Mouse (Mus musculus) midbrain, embryonic 15.5 days (tissue): ENCODE results near the gene Rpusd2. TPM values are rescaled to one million over a fixed set of nuclear protein-coding genes. Genes with fewer than 3 reads are reported as not detected.

Experiments
- ATAC-seq: fragments of 200-750 bp; cut with Nextera tagmentation; replicated peaks from 2 replicates; pipeline ENCODE4 v1.8.0; 2017; ENCODE audit warnings: moderate TSS enrichment
- H3K27ac ChIP-seq: fragments of 300-500 bp; sonication (generic); 2 replicates; pipeline ENCODE4 v1.5.1; 2015; ENCODE audit warnings: mild to moderate bottlenecking, inconsistent platforms
- H3K27me3 ChIP-seq: fragments of 300-500 bp; sonication (generic); replicated peaks from 2 replicates; pipeline ENCODE4 v1.6.1; 2015; ENCODE audit warnings: inconsistent platforms
- H3K36me3 ChIP-seq: fragments of 300-500 bp; sonication (generic); replicated peaks from 2 replicates; pipeline ENCODE4 v1.6.1; 2015; ENCODE audit warnings: inconsistent platforms
- H3K4me1 ChIP-seq: fragments of 300-500 bp; sonication (generic); 2 replicates; pipeline ENCODE4 v1.6.1; 2015; ENCODE audit warnings: inconsistent platforms
- H3K4me2 ChIP-seq: fragments of 300-500 bp; sonication (generic); 2 replicates; pipeline ENCODE4 v1.6.1; 2015; ENCODE audit warnings: inconsistent platforms, mild to moderate bottlenecking, moderate library complexity
- H3K4me3 ChIP-seq: fragments of 300-500 bp; sonication (generic); 2 replicates; pipeline ENCODE4 v1.5.1; 2015; ENCODE audit warnings: mild to moderate bottlenecking, inconsistent platforms
- H3K9ac ChIP-seq: fragments of 300-500 bp; sonication (generic); 2 replicates; pipeline ENCODE4 v1.6.1; 2015; ENCODE audit warnings: mild to moderate bottlenecking, inconsistent platforms
- H3K9me3 ChIP-seq: fragments of 300-500 bp; sonication (generic); 2 replicates; pipeline ENCODE4 v1.6.1; 2016; ENCODE audit warnings: inconsistent platforms
- WGBS: fragments of 180-500 bp; shearing (Covaris S2); methylation state at CpG from one replicate; pipeline ENCODE4 v1.1.7; 2015; ENCODE audit warnings: mixed read lengths; 5-methylcytosine and 5-hydroxymethylcytosine counted together
- polyA plus RNA-seq: library from polyadenylated mRNA; unstranded; fragments of >200 nt; fragmentation: Nextera tagmentation; extraction: Ambion mirVana; gene quantifications from 2 replicates; pipeline ENCODE4 v1.2.1, GENCODE M21; 2015

The Rpusd2 gene
- polyA plus RNA-seq, 1 experiment from 2014 or later, result 4.6 TPM

- WGBS, result 92% methylated on average over 3 of the region's 3 CpGs
- H3K9me3 ChIP-seq, result no peaks in the 10 kb centered on the region
- no peak for ATAC-seq
Observed at GRCm38 (mm10) chr2:119017647-119018046, 16.9 kb upstream of the Rpusd2 start.

GRCm38 (mm10) chr2:119018391-119019122 lies 16.0 kb upstream of the Rpusd2 start:
- no peaks in the 10 kb centered on the region for H3K9me3 ChIP-seq
- no peak overlapping the region for H3K4me3 ChIP-seq
- H3K27ac ChIP-seq, result peak overlapping the region; percentile 70
- H3K36me3 ChIP-seq, result peaks cover 25% of the 10 kb centered on the region
- WGBS, result 57% methylated on average over 22 of the region's 22 CpGs
- no peaks in the 10 kb centered on the region for H3K27me3 ChIP-seq
- H3K4me2 ChIP-seq, result peak overlapping the region; percentile 18; the same call in 1 of the 2 replicates
- no peak overlapping the region for H3K9ac ChIP-seq
- ATAC-seq, result peak; percentile 76
- peaks cover 11% of the 10 kb centered on the region for H3K4me1 ChIP-seq

More at GRCm38 (mm10) chr2:119017647-119018046, 16.9 kb upstream of the Rpusd2 start:
- no peak overlapping the region for H3K4me2 ChIP-seq
- H3K4me3 ChIP-seq, result no peak overlapping the region
- peaks cover 11% of the 10 kb centered on the region for H3K4me1 ChIP-seq
- H3K27me3 ChIP-seq, result no peaks in the 10 kb centered on the region
- H3K36me3 ChIP-seq, result peaks cover 22% of the 10 kb centered on the region
- no peak overlapping the region for H3K9ac ChIP-seq
- H3K27ac ChIP-seq, result no peak overlapping the region

- no peak overlapping the region for H3K9ac ChIP-seq
- ATAC-seq, result peak; percentile 80
- peaks cover 25% of the 10 kb centered on the region for H3K36me3 ChIP-seq
- peak overlapping the region; percentile 18; the same call in 1 of the 2 replicates for H3K4me2 ChIP-seq
- no peak overlapping the region for H3K4me3 ChIP-seq
- H3K27me3 ChIP-seq, result no peaks in the 10 kb centered on the region
- H3K4me1 ChIP-seq, result peaks cover 11% of the 10 kb centered on the region
- WGBS, result 7% methylated on average over 5 of the region's 5 CpGs
- H3K9me3 ChIP-seq, result no peaks in the 10 kb centered on the region
- H3K27ac ChIP-seq, result peak overlapping the region; percentile 70
Observed at GRCm38 (mm10) chr2:119019131-119019530, 15.5 kb upstream of the Rpusd2 start.

- Histone ChIP-seq H3K9ac (no peak overlapping the region), H3K4me3 (no peak overlapping the region), H3K27me3 (no peaks in the 10 kb centered on the region), H3K4me2 (no peak overlapping the region), H3K4me1 (peaks cover 11% of the 10 kb centered on the region), H3K36me3 (peaks cover 25% of the 10 kb centered on the region), H3K9me3 (no peaks in the 10 kb centered on the region), H3K27ac (peak overlapping the region; percentile 70; the same call in 1 of the 2 replicates)
- WGBS, result 53% methylated on average over 4 of the region's 4 CpGs
- 0 out of 2 replicates have a peak, but pooled peaks have one; percentile 11 for ATAC-seq
Observed at GRCm38 (mm10) chr2:119019538-119019937, 15.1 kb upstream of the Rpusd2 start.

- peaks cover 20% of the 10 kb centered on the region for H3K36me3 ChIP-seq
- H3K9ac ChIP-seq, result no peak overlapping the region
- no peaks in the 10 kb centered on the region for H3K27me3 ChIP-seq
- H3K4me2 ChIP-seq, result no peak overlapping the region
- no peaks in the 10 kb centered on the region for H3K9me3 ChIP-seq
- H3K4me1 ChIP-seq, result peaks cover 18% of the 10 kb centered on the region
- no peak for ATAC-seq
- H3K4me3 ChIP-seq, result no peak overlapping the region
- WGBS, result 92% methylated on average over 6 of the region's 6 CpGs
- H3K27ac ChIP-seq, result no peak overlapping the region
Observed at GRCm38 (mm10) chr2:119023154-119023660, 11.4 kb upstream of the Rpusd2 start.

GRCm38 (mm10) chr2:119024536-119025238 lies 9.9 kb upstream of the Rpusd2 start:
- Histone ChIP-seq H3K4me2 (no peak overlapping the region), H3K9me3 (no peaks in the 10 kb centered on the region), H3K36me3 (peaks cover 20% of the 10 kb centered on the region), H3K4me1 (peaks cover 16% of the 10 kb centered on the region), H3K27ac (no peak overlapping the region), H3K4me3 (no peak overlapping the region), H3K27me3 (no peaks in the 10 kb centered on the region), H3K9ac (no peak overlapping the region)
- ATAC-seq, result no peak
- WGBS, result 75% methylated on average over 9 of the region's 9 CpGs

- Histone ChIP-seq H3K27me3 (no peaks in the 10 kb centered on the region), H3K4me1 (peaks cover 16% of the 10 kb centered on the region), H3K4me2 (no peak overlapping the region), H3K9ac (no peak overlapping the region), H3K4me3 (no peak overlapping the region), H3K27ac (no peak overlapping the region), H3K36me3 (peaks cover 20% of the 10 kb centered on the region), H3K9me3 (no peaks in the 10 kb centered on the region)
- 71% methylated on average over 4 of the region's 4 CpGs for WGBS
- ATAC-seq, result no peak
Observed at GRCm38 (mm10) chr2:119025239-119025616, 9.4 kb upstream of the Rpusd2 start.

- H3K27ac ChIP-seq, result no peak overlapping the region
Observed at GRCm38 (mm10) chr2:119026951-119027350, 7.6 kb upstream of the Rpusd2 start.

GRCm38 (mm10) chr2:119028941-119029551 lies 5.5 kb upstream of the Rpusd2 start, which contains the start of gene Ccdc32:
Ccdc32 (minus strand) TSS chr2:119029393.
- H3K27ac ChIP-seq, result no peak within 1 kb of the TSS
- ATAC-seq, result peak; percentile 98
- H3K9ac ChIP-seq, result peak within 1 kb of the TSS; percentile 61
- H3K4me2 ChIP-seq, result peak within 1 kb of the TSS; percentile 88
- no peaks in the 10 kb centered on the region for H3K36me3 ChIP-seq
- H3K27me3 ChIP-seq, result no peaks in the 10 kb centered on the region
- WGBS, result under 1% methylated on average over 28 of the region's 28 CpGs
- peak within 1 kb of the TSS; percentile 64 for H3K4me3 ChIP-seq
- no peaks in the 10 kb centered on the region for H3K9me3 ChIP-seq
- peaks cover 16% of the 10 kb centered on the region for H3K4me1 ChIP-seq

More at GRCm38 (mm10) chr2:119026951-119027350, 7.6 kb upstream of the Rpusd2 start:
- no peak overlapping the region for H3K4me2 ChIP-seq
- no peak overlapping the region for H3K9ac ChIP-seq
- H3K27me3 ChIP-seq, result no peaks in the 10 kb centered on the region
- H3K9me3 ChIP-seq, result no peaks in the 10 kb centered on the region
- no peak overlapping the region for H3K4me3 ChIP-seq
- H3K4me1 ChIP-seq, result peaks cover 16% of the 10 kb centered on the region
- 93% methylated on average over 4 of the region's 4 CpGs for WGBS
- ATAC-seq, result no peak
- peaks cover 8% of the 10 kb centered on the region; the same call in 1 of the 2 replicates for H3K36me3 ChIP-seq

- 76% methylated on average over 4 of the region's 4 CpGs for WGBS
- Histone ChIP-seq H3K4me2 (no peak overlapping the region), H3K4me1 (peaks cover 34% of the 10 kb centered on the region), H3K27me3 (no peaks in the 10 kb centered on the region), H3K9ac (no peak overlapping the region), H3K9me3 (no peaks in the 10 kb centered on the region), H3K36me3 (peaks cover 3% of the 10 kb centered on the region; the same call in 1 of the 2 replicates), H3K4me3 (no peak overlapping the region), H3K27ac (no peak overlapping the region)
- ATAC-seq, result no peak
Observed at GRCm38 (mm10) chr2:119032191-119032590, 2.4 kb upstream of the Rpusd2 start.

GRCm38 (mm10) chr2:119035397-119035745 lies 781 bp downstream of the Rpusd2 start:
- Histone ChIP-seq H3K9me3 (no peaks in the 10 kb centered on the region), H3K4me2 (peak overlapping the region; percentile 79), H3K36me3 (peaks cover 19% of the 10 kb centered on the region; the same call in 1 of the 2 replicates), H3K4me3 (peak overlapping the region; percentile 59), H3K27ac (peak overlapping the region; percentile 88), H3K27me3 (no peaks in the 10 kb centered on the region), H3K9ac (peak overlapping the region; percentile 88), H3K4me1 (peaks cover 20% of the 10 kb centered on the region)
- no peak for ATAC-seq
- WGBS, result 10% methylated on average over 7 of the region's 7 CpGs

- Histone ChIP-seq H3K4me2 (no peak overlapping the region), H3K4me3 (no peak overlapping the region), H3K36me3 (peaks cover 19% of the 10 kb centered on the region; the same call in 1 of the 2 replicates), H3K27ac (no peak overlapping the region), H3K9me3 (no peaks in the 10 kb centered on the region), H3K27me3 (no peaks in the 10 kb centered on the region), H3K9ac (no peak overlapping the region), H3K4me1 (peaks cover 9% of the 10 kb centered on the region)
- ATAC-seq, result no peak
- WGBS, result 49% methylated on average over 4 of the region's 4 CpGs
Observed at GRCm38 (mm10) chr2:119040882-119041281, 6.3 kb downstream of the Rpusd2 start.
